Mouse (Mus musculus) megakaryocyte-erythroid progenitor cell, adult 5 weeks (primary cell): ENCODE data around the gene Slc6a3. TPM values are rescaled to one million over a fixed set of nuclear protein-coding genes. Genes with fewer than 3 reads are reported as not detected.

Experiments
- polyA plus RNA-seq: library from polyadenylated mRNA; stranded (reverse); fragments of >175 nt; gene quantifications from 2 replicates; pipeline ENCODE4 v1.2.3, GENCODE M21; 2012

Slc6a3 gene
- polyA plus RNA-seq, result not detected in 2 replicates

GRCm38 (mm10) chr13:73536403-73536821 is at the start of gene Slc6a3:
TSS of gene Slc6a3 (plus strand) at chr13:73536747.

GRCm38 (mm10) chr13:73603522-73604155 is 67.1 kb downstream of the Slc6a3 start, which contains the start of gene Clptm1l:
TSS of gene Clptm1l (plus strand) at chr13:73604006.

GRCm38 (mm10) chr13:73626745-73627549 is 90.4 kb downstream of the Slc6a3 start, which contains the start of gene Tert:
TSS of gene Tert (plus strand) at chr13:73626911.

Other genes starting within 250 kb of the Slc6a3 start
- 58.6 and 65.8 TPM in 2 replicates for gene Mrpl36, start 208.2 kb upstream of the Slc6a3 start, polyA plus RNA-seq
- gene Ndufs6, start 208.2 kb upstream of the Slc6a3 start, polyA plus RNA-seq, result 299 and 300 TPM in 2 replicates
- gene Lpcat1, start 69.5 kb upstream of the Slc6a3 start, polyA plus RNA-seq, result 11.1 and 11.5 TPM in 2 replicates
- gene Clptm1l, start 67.3 kb downstream of the Slc6a3 start, polyA plus RNA-seq, result 34.4 TPM in 2 replicates
- 0.16 and 0.60 TPM in 2 replicates for gene Tert, start 90.2 kb downstream of the Slc6a3 start, polyA plus RNA-seq
- not detected in 2 replicates for gene Slc6a18, start 141.3 kb downstream of the Slc6a3 start, polyA plus RNA-seq
- gene Slc6a19, start 168.1 kb downstream of the Slc6a3 start, polyA plus RNA-seq, result not detected in 2 replicates
- gene Slc12a7, start 196.3 kb downstream of the Slc6a3 start, polyA plus RNA-seq, result 8.1 and 14.7 TPM in 2 replicates